In genomic region chr1:164135960-164136359, GRCm38 (mm10) we compare ENCODE assay signal across 12 mouse cellular contexts. TPM values are rescaled to one million over a fixed set of nuclear protein-coding genes. Genes with fewer than 3 reads are reported as not detected.
A peak's percentile ranks its signal among the peaks of the same experiment; 100 is the strongest.
DNase-seq lines count a peak whose midpoint lies in the region; ATAC-seq lines count a peak whose summit lies in the region.
"Had no signal": no experiment of that assay in that cellular context is flagged by ENCODE, and none has a peak within 500 bp of the region (broad histone marks: within the 10 kb centered on the region; RNA-seq: fewer than 3 reads in every experiment).

No protein-coding gene starts in this region.

- 0 out of 2 replicates have a peak overlapping the region, but pooled peaks have one; percentile 4 for H3K4me2 ChIP-seq in liver, embryonic 11.5 days
- H3K4me2 ChIP-seq in hindbrain, embryonic 12.5 days (replicated peaks): no peak overlapping the region
- H3K4me2 ChIP-seq: hindbrain, embryonic 13.5 days had no signal

- no peaks in the 10 kb centered on the region for H3K27me3 ChIP-seq in liver, embryonic 11.5 days (replicated peaks; ENCODE audit: control insufficient read depth, insufficient read depth, low read length)
- H3K27me3 ChIP-seq in hindbrain, embryonic 12.5 days: no peaks in the 10 kb centered on the region
- H3K27me3 ChIP-seq: hindbrain, embryonic 13.5 days had no signal

- no peak overlapping the region for H3K27ac ChIP-seq in liver, embryonic 11.5 days (ENCODE audit: low read depth, low read length)
- no peak overlapping the region for H3K27ac ChIP-seq in hindbrain, embryonic 12.5 days
- H3K27ac ChIP-seq: hindbrain, embryonic 13.5 days had no signal

- no peaks in the 10 kb centered on the region for H3K9me3 ChIP-seq in liver, embryonic 11.5 days (ENCODE audit: control insufficient read depth, low read length)
- no peaks in the 10 kb centered on the region for H3K9me3 ChIP-seq in hindbrain, embryonic 12.5 days (replicated peaks)
- H3K9me3 ChIP-seq: hindbrain, embryonic 13.5 days had no signal

- no peak for ATAC-seq in liver, embryonic 11.5 days (replicated peaks; ENCODE audit: low FRiP score)
- ATAC-seq in hindbrain, embryonic 12.5 days (ENCODE audit: low FRiP score): no peak

- H3K36me3 ChIP-seq in liver, embryonic 11.5 days (ENCODE audit: control insufficient read depth, insufficient read depth, low read length): no peaks in the 10 kb centered on the region
- no peaks in the 10 kb centered on the region for H3K36me3 ChIP-seq in hindbrain, embryonic 12.5 days
- H3K36me3 ChIP-seq: hindbrain, embryonic 13.5 days had no signal

- H3K9ac ChIP-seq in liver, embryonic 11.5 days (ENCODE audit: low read depth, low read length): no peak overlapping the region
- H3K9ac ChIP-seq in hindbrain, embryonic 12.5 days: no peak overlapping the region
- H3K9ac ChIP-seq: hindbrain, embryonic 13.5 days had no signal

- no peak overlapping the region for H3K4me3 ChIP-seq in liver, embryonic 11.5 days (ENCODE audit: low read depth, low read length)
- no peak overlapping the region for H3K4me3 ChIP-seq in hindbrain, embryonic 12.5 days
- H3K4me3 ChIP-seq: hindbrain, embryonic 13.5 days had no signal

- DNase-seq in liver, embryonic 11.5 days (ENCODE audit: low spot score): no peak
- no peak for DNase-seq in liver
- DNase-seq in lung, adult 18-20 months: peak; percentile 31 to 39
- peak; percentile 89 for DNase-seq in naive thymus-derived CD4-positive, alpha-beta T cell, adult 2 months (ENCODE audit: low read depth)
- no peak for DNase-seq in kidney, adult 11 months
- no peak for DNase-seq in ovary, postnatal 36 days (ENCODE audit: low spot score)
- DNase-seq in cerebellum, adult 11 months: no peak
- DNase-seq: cerebellum, adult 9-11 months; gastrocnemius, postnatal 36 days had no signal

- no peaks in the 10 kb centered on the region for H3K4me1 ChIP-seq in liver, embryonic 11.5 days (replicated peaks; ENCODE audit: control insufficient read depth, insufficient read depth, low read length)
- no peaks in the 10 kb centered on the region for H3K4me1 ChIP-seq in hindbrain, embryonic 12.5 days
- H3K4me1 ChIP-seq: hindbrain, embryonic 13.5 days had no signal

- 35% methylated on average over 11 of the region's 11 CpGs for WGBS in liver, embryonic 11.5 days
- WGBS in hindbrain, embryonic 12.5 days: 79% methylated on average over 11 of the region's 11 CpGs

RNA-seq across cellular contexts. Expression of gene F5, which starts 15.7 kb away (rescaled TPM):
- polyA plus RNA-seq in liver, embryonic 11.5 days (2014; fragmentation: Nextera tagmentation; extraction: Ambion mirVana): 6.5 and 8.1 TPM in 2 replicates
- 0.17 and 0.34 TPM in 2 replicates for polyA plus RNA-seq in hindbrain, embryonic 12.5 days (2016; fragmentation: Nextera tagmentation; extraction: Ambion mirVana)

RNA-seq across cellular contexts. Expression of gene Selp, which starts 20.9 kb away (rescaled TPM):
- polyA plus RNA-seq in liver, embryonic 11.5 days (2014; fragmentation: Nextera tagmentation; extraction: Ambion mirVana): 0.78 and 0.79 TPM in 2 replicates
- 0.12 TPM in 1 of 2 replicates, not detected in the other for polyA plus RNA-seq in hindbrain, embryonic 12.5 days (2016; fragmentation: Nextera tagmentation; extraction: Ambion mirVana)
- polyA plus RNA-seq: hindbrain, embryonic 13.5 days; neural tube, embryonic 14.5 days had no signal

Comparison
In these comparisons a context has a peak if more than half of its experiments do, and no peak if none do; other contexts are left out.
1. DNase-seq: peak in lung, adult 18-20 months (2 of 2) and naive thymus-derived CD4-positive, alpha-beta T cell, adult 2 months (single experiment); none in liver, embryonic 11.5 days (single experiment), liver (single experiment), kidney, adult 11 months (single experiment), ovary, postnatal 36 days (single experiment) and cerebellum, adult 11 months (single experiment).